Mouse (Mus musculus) midbrain, embryonic 15.5 days (tissue): ENCODE measurements at regions not wholly inside any gene's neighbourhood (a gene's known extent, or its start where the extent isn't known, plus 50 kb on each side); places are given as distances from the start of the nearest gene placed in this dataset.

Source experiments
- ATAC-seq: fragments of 200-750 bp; cut with Nextera tagmentation; replicated peaks from 2 replicates; pipeline ENCODE4 v1.8.0; 2017; ENCODE audit warnings: moderate TSS enrichment
- H3K27ac ChIP-seq: fragments of 300-500 bp; sonication (generic); 2 replicates; pipeline ENCODE4 v1.5.1; 2015; ENCODE audit warnings: mild to moderate bottlenecking, inconsistent platforms
- H3K27me3 ChIP-seq: fragments of 300-500 bp; sonication (generic); replicated peaks from 2 replicates; pipeline ENCODE4 v1.6.1; 2015; ENCODE audit warnings: inconsistent platforms
- H3K36me3 ChIP-seq: fragments of 300-500 bp; sonication (generic); replicated peaks from 2 replicates; pipeline ENCODE4 v1.6.1; 2015; ENCODE audit warnings: inconsistent platforms
- H3K4me1 ChIP-seq: fragments of 300-500 bp; sonication (generic); 2 replicates; pipeline ENCODE4 v1.6.1; 2015; ENCODE audit warnings: inconsistent platforms
- H3K4me2 ChIP-seq: fragments of 300-500 bp; sonication (generic); 2 replicates; pipeline ENCODE4 v1.6.1; 2015; ENCODE audit warnings: inconsistent platforms, mild to moderate bottlenecking, moderate library complexity
- H3K4me3 ChIP-seq: fragments of 300-500 bp; sonication (generic); 2 replicates; pipeline ENCODE4 v1.5.1; 2015; ENCODE audit warnings: mild to moderate bottlenecking, inconsistent platforms
- H3K9ac ChIP-seq: fragments of 300-500 bp; sonication (generic); 2 replicates; pipeline ENCODE4 v1.6.1; 2015; ENCODE audit warnings: mild to moderate bottlenecking, inconsistent platforms
- H3K9me3 ChIP-seq: fragments of 300-500 bp; sonication (generic); 2 replicates; pipeline ENCODE4 v1.6.1; 2016; ENCODE audit warnings: inconsistent platforms
- WGBS: fragments of 180-500 bp; shearing (Covaris S2); methylation state at CpG from one replicate; pipeline ENCODE4 v1.1.7; 2015; ENCODE audit warnings: mixed read lengths; 5-methylcytosine and 5-hydroxymethylcytosine counted together

GRCm38 (mm10) chr16:23838696-23839095 is 52.1 kb downstream of the Sst start:
- Histone ChIP-seq H3K27me3 (no peaks in the 10 kb centered on the region), H3K4me3 (no peak overlapping the region), H3K4me1 (peaks cover 4% of the 10 kb centered on the region; the same call in 1 of the 2 replicates), H3K36me3 (no peaks in the 10 kb centered on the region), H3K27ac (no peak overlapping the region), H3K9ac (no peak overlapping the region), H3K9me3 (no peaks in the 10 kb centered on the region), H3K4me2 (no peak overlapping the region)
- 66% methylated on average over 7 of the region's 7 CpGs for WGBS
- no peak for ATAC-seq

DNA sequence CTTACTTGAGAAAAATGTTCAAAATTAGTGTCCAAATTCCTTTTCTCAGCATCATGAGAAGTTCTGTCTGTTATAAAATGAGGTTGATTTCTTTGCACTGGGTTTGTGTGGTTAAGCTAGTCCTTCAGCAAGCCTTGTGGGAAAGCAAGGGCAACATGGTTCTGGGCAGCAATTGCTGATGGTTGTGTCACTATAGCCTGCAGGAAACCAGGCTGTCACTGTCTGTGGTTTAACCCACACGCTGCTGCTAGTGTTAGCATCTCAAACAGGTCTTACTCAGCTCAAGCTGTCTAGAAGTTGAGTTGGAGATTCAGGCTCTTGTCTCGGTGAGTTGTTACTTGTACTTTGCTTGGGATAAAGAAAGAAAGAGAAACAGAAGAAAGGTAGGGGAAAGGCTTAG is 52.6 kb downstream of the Sst start:
- peaks cover 4% of the 10 kb centered on the region; the same call in 1 of the 2 replicates for H3K4me1 ChIP-seq
- H3K4me2 ChIP-seq: no peak overlapping the region
- ATAC-seq: no peak
- H3K36me3 ChIP-seq: no peaks in the 10 kb centered on the region
- H3K27ac ChIP-seq: no peak overlapping the region
- WGBS: 80% methylated on average over 2 of the region's 2 CpGs
- H3K27me3 ChIP-seq: no peaks in the 10 kb centered on the region
- no peak overlapping the region for H3K9ac ChIP-seq
- no peak overlapping the region for H3K4me3 ChIP-seq
- no peaks in the 10 kb centered on the region for H3K9me3 ChIP-seq

GRCm38 (mm10) chr16:23834991-23835390 is 55.8 kb downstream of the Sst start:
- H3K9ac ChIP-seq: no peak overlapping the region
- H3K4me2 ChIP-seq: no peak overlapping the region
- no peak overlapping the region for H3K27ac ChIP-seq
- H3K27me3 ChIP-seq: no peaks in the 10 kb centered on the region
- H3K9me3 ChIP-seq: no peaks in the 10 kb centered on the region
- peaks cover 4% of the 10 kb centered on the region; the same call in 1 of the 2 replicates for H3K4me1 ChIP-seq
- WGBS: 70% methylated on average over 4 of the region's 4 CpGs
- no peak for ATAC-seq
- no peaks in the 10 kb centered on the region for H3K36me3 ChIP-seq
- no peak overlapping the region for H3K4me3 ChIP-seq

DNA sequence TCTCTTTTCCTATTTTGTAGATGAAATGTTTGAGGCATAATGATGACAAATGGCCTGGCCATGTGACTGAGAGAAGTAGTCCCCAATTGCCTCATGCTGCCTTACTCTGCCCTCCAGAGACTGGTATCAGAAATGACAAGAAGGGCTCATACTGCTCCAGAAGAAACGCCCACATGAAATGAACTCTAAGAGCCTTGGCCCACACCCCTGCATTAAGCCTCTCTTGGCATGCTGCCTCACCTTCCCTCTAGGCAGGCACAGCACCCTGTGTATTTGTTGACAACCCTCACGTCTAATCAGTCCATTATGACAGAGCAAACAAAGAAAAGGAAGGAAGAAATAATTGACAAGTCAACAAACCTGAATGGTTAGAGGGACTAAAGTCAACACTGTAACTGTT is 57.2 kb downstream of the Sst start:
- Histone ChIP-seq H3K9me3 (no peaks in the 10 kb centered on the region), H3K27ac (no peak overlapping the region), H3K36me3 (no peaks in the 10 kb centered on the region), H3K9ac (no peak overlapping the region), H3K27me3 (no peaks in the 10 kb centered on the region), H3K4me1 (peaks cover 3% of the 10 kb centered on the region; the same call in 1 of the 2 replicates), H3K4me2 (no peak overlapping the region), H3K4me3 (no peak overlapping the region)
- no peak; the same call in 1 of the 2 replicates for ATAC-seq
- 48% methylated on average over 2 of the region's 2 CpGs for WGBS

DNA sequence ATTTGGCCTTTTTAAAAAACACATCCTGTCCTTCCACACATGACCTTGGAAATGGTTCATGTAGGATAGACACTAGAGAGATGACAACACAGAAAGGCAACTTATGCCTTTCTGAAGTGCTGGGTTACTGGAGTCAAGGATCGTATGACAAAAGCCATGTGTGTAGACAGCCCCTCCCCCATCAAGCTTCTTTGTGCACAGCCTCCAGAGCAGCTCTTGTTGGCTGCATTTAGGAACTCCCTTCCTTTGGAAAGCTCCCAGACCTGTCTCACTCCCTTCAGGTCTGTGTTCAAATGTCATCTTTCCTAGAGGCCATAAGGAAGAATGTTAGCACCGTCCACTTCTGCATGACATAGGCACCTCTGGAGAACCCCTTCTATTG is 57.7 kb downstream of the Sst start:
- no peak overlapping the region for H3K9ac ChIP-seq
- WGBS: 62% methylated on average over 2 of the region's 2 CpGs
- no peak overlapping the region for H3K4me2 ChIP-seq
- no peak overlapping the region for H3K4me3 ChIP-seq
- H3K27me3 ChIP-seq: no peaks in the 10 kb centered on the region
- no peaks in the 10 kb centered on the region for H3K36me3 ChIP-seq
- H3K27ac ChIP-seq: no peak overlapping the region
- peak; percentile 59; the same call in 1 of the 2 replicates for ATAC-seq
- no peaks in the 10 kb centered on the region for H3K4me1 ChIP-seq
- H3K9me3 ChIP-seq: no peaks in the 10 kb centered on the region

- no peak overlapping the region for H3K4me3 ChIP-seq
- ATAC-seq: peak; percentile 76
- WGBS: 47% methylated on average over 9 of the region's 9 CpGs
- H3K4me1 ChIP-seq: no peaks in the 10 kb centered on the region
- H3K27ac ChIP-seq: no peak overlapping the region
- no peaks in the 10 kb centered on the region for H3K36me3 ChIP-seq
- no peaks in the 10 kb centered on the region for H3K27me3 ChIP-seq
- no peak overlapping the region for H3K4me2 ChIP-seq
- H3K9me3 ChIP-seq: no peaks in the 10 kb centered on the region
- no peak overlapping the region for H3K9ac ChIP-seq
Measured at GRCm38 (mm10) chr16:23832393-23833041, 58.2 kb downstream of the Sst start.

- WGBS: 67% methylated on average over 5 of the region's 5 CpGs
- Histone ChIP-seq H3K9ac (no peak overlapping the region), H3K4me1 (0 out of 2 replicates have a peak, but pooled peaks cover 4% of the 10 kb centered on the region), H3K4me2 (no peak overlapping the region), H3K27me3 (no peaks in the 10 kb centered on the region), H3K9me3 (no peaks in the 10 kb centered on the region), H3K36me3 (no peaks in the 10 kb centered on the region), H3K4me3 (no peak overlapping the region), H3K27ac (0 out of 2 replicates have a peak overlapping the region, but pooled peaks have one; percentile 25)
- peak; percentile 90 for ATAC-seq
Measured at GRCm38 (mm10) chr16:23825662-23826061, 65.1 kb downstream of the Sst start.

DNA sequence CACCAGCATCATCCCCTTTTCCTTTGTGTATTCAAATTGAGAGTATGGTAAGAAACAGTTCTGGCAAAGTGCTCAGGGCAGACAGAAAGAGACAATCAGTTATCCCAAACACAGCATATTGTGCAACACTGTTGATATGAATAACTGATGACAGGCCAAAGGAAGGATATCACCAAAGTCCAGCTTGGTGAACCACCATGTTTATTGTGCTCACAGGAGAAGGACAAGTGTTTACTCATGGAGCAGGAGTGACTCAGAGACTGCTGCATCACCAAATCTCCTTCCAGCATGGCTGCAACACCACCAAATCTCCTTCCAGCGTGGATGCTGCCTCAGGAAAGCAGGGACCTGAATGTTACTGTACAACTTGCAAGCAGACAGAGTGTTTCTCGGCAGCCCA is 105.5 kb downstream of the Sst start:
- Histone ChIP-seq H3K9me3 (no peaks in the 10 kb centered on the region), H3K36me3 (no peaks in the 10 kb centered on the region), H3K9ac (no peak overlapping the region), H3K4me1 (no peaks in the 10 kb centered on the region), H3K4me3 (no peak overlapping the region), H3K27me3 (no peaks in the 10 kb centered on the region), H3K4me2 (no peak overlapping the region), H3K27ac (no peak overlapping the region)
- ATAC-seq: no peak
- WGBS: 91% methylated on average over 2 of the region's 2 CpGs

GRCm38 (mm10) chr16:23784021-23784897 is 106.5 kb downstream of the Sst start:
- ATAC-seq: no peak
- WGBS: 69% methylated on average over 6 of the region's 6 CpGs

GRCm38 (mm10) chr16:23780440-23781231 is 110.1 kb downstream of the Sst start:
- H3K9me3 ChIP-seq: no peaks in the 10 kb centered on the region
- no peak overlapping the region for H3K4me3 ChIP-seq
- ATAC-seq: peak; percentile 63; the same call in 1 of the 2 replicates
- no peak overlapping the region for H3K27ac ChIP-seq
- WGBS: 73% methylated on average over 14 of the region's 14 CpGs
- H3K27me3 ChIP-seq: no peaks in the 10 kb centered on the region
- no peak overlapping the region for H3K9ac ChIP-seq
- H3K4me2 ChIP-seq: no peak overlapping the region
- H3K4me1 ChIP-seq: no peaks in the 10 kb centered on the region
- H3K36me3 ChIP-seq: no peaks in the 10 kb centered on the region

More at GRCm38 (mm10) chr16:23784021-23784897, 106.5 kb downstream of the Sst start:
- no peak overlapping the region for H3K27ac ChIP-seq
- H3K27me3 ChIP-seq: no peaks in the 10 kb centered on the region
- H3K36me3 ChIP-seq: no peaks in the 10 kb centered on the region
- H3K4me3 ChIP-seq: no peak overlapping the region
- no peak overlapping the region for H3K4me2 ChIP-seq
- no peaks in the 10 kb centered on the region for H3K9me3 ChIP-seq
- no peaks in the 10 kb centered on the region for H3K4me1 ChIP-seq
- no peak overlapping the region for H3K9ac ChIP-seq

DNA sequence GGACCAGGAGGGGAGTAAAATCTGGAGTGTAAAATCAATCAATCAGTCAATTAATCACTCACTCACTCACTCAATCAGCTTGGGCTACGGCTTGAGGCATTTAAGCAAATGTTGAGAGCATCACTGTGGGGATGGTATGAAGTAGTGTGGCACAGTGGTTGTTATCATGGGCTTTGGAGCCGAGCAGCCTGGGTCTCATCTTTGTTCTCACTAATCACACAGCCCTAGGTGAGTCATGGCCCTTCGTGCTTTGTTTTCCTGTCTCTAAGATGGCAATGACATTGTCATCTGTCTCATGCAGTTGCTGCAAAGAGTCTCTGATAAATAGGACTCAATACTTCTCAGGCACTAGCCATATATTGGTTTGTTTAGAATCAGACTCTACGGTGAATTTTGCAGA is 112.9 kb downstream of the Sst start:
- no peaks in the 10 kb centered on the region for H3K4me1 ChIP-seq
- no peak overlapping the region for H3K27ac ChIP-seq
- H3K27me3 ChIP-seq: no peaks in the 10 kb centered on the region
- H3K4me2 ChIP-seq: no peak overlapping the region
- H3K36me3 ChIP-seq: no peaks in the 10 kb centered on the region
- no peak overlapping the region for H3K4me3 ChIP-seq
- WGBS: 78% methylated on average over 4 of the region's 4 CpGs
- ATAC-seq: no peak
- no peak overlapping the region for H3K9ac ChIP-seq
- no peaks in the 10 kb centered on the region for H3K9me3 ChIP-seq

GRCm38 (mm10) chr16:23777041-23777440 is 113.7 kb downstream of the Sst start:
- WGBS: 56% methylated on average over 2 of the region's 2 CpGs
- no peak overlapping the region for H3K4me2 ChIP-seq
- ATAC-seq: no peak

More at GRCm38 (mm10) chr16:23777041-23777440, 113.7 kb downstream of the Sst start:
- no peaks in the 10 kb centered on the region for H3K36me3 ChIP-seq
- no peaks in the 10 kb centered on the region for H3K4me1 ChIP-seq
- H3K9ac ChIP-seq: no peak overlapping the region
- H3K4me3 ChIP-seq: no peak overlapping the region
- H3K9me3 ChIP-seq: no peaks in the 10 kb centered on the region
- H3K27me3 ChIP-seq: no peaks in the 10 kb centered on the region
- H3K27ac ChIP-seq: no peak overlapping the region
